Mouse (Mus musculus) heart, postnatal 0 days (tissue): ENCODE data around the gene Zfp512b. TPM values are rescaled to one million over a fixed set of nuclear protein-coding genes. Genes with fewer than 3 reads are reported as not detected.
A peak's percentile ranks its signal among the peaks of the same experiment; 100 is the strongest.

Experiments used
- ATAC-seq: fragments of 200-750 bp; cut with Nextera tagmentation; 2 replicates; pipeline ENCODE4 v1.8.0; 2017; ENCODE audit warnings: low read depth, moderate number of reproducible peaks, moderate library complexity; ENCODE audit not compliant: insufficient read depth
- DNase-seq: peaks from one replicate; pipeline ENCODE4 v3.0.0-alpha.2; 2016; ENCODE audit warnings: low spot score
- H3K27ac ChIP-seq: fragments of 300-500 bp; sonication (generic); 2 replicates; pipeline ENCODE4 v1.5.1; 2014; ENCODE audit warnings: low read depth, mild to moderate bottlenecking
- H3K27me3 ChIP-seq: fragments of 300-500 bp; sonication (generic); 2 replicates; pipeline ENCODE4 v1.6.1; 2014; ENCODE audit warnings: low read length, mixed read lengths; ENCODE audit not compliant: control insufficient read depth, insufficient read depth
- H3K36me3 ChIP-seq: fragments of 300-500 bp; sonication (generic); replicated peaks from 2 replicates; pipeline ENCODE4 v1.6.1; 2014; ENCODE audit warnings: low read length, mixed read lengths; ENCODE audit not compliant: control insufficient read depth, insufficient read depth
- H3K4me1 ChIP-seq: fragments of 300-500 bp; sonication (generic); 2 replicates; pipeline ENCODE4 v1.6.1; 2014; ENCODE audit warnings: antibody characterized with exemption; ENCODE audit not compliant: control insufficient read depth, insufficient read depth
- H3K4me2 ChIP-seq: fragments of 300-500 bp; sonication (generic); 2 replicates; pipeline ENCODE4 v1.6.1; 2014; ENCODE audit warnings: low read depth, mild to moderate bottlenecking, low read length, moderate library complexity
- H3K4me3 ChIP-seq: fragments of 300-500 bp; sonication (generic); 2 replicates; pipeline ENCODE4 v1.5.1; 2014; ENCODE audit warnings: low read depth, low read length
- H3K9ac ChIP-seq: fragments of 300-500 bp; sonication (generic); replicated peaks from 2 replicates; pipeline ENCODE4 v1.6.1; 2014; ENCODE audit warnings: low read depth, low read length, mixed read lengths
- H3K9me3 ChIP-seq: fragments of 300-500 bp; sonication (generic); replicated peaks from 2 replicates; pipeline ENCODE4 v1.6.1; 2016; ENCODE audit warnings: low read length; ENCODE audit not compliant: control insufficient read depth
- CTCF ChIP-seq: IDR thresholded peaks from 2 replicates; pipeline ENCODE4 v1.5.1; 2016; ENCODE audit warnings: antibody characterized with exemption, control low read depth, low read depth
- EP300 ChIP-seq: IDR thresholded peaks from 2 replicates; pipeline ENCODE4 v1.6.1; 2016; ENCODE audit warnings: antibody characterized with exemption, low read depth
- WGBS: fragments of 180-500 bp; shearing (Covaris S2); extraction: QIAGEN DNeasy Blood & Tissue Kit; methylation state at CpG from one replicate; pipeline ENCODE4 v1.1.7; 2014; 5-methylcytosine and 5-hydroxymethylcytosine counted together
- microRNA-seq: library from miRNA; unstranded; fragments of <30 nt; microRNA quantifications from one replicate; pipeline ENCODE4, GENCODE M21; 2016
- polyA plus RNA-seq: library from polyadenylated mRNA; unstranded; fragments of >200 nt; fragmentation: Nextera tagmentation; extraction: Ambion mirVana; gene quantifications from 2 replicates; pipeline ENCODE4 v1.2.1, GENCODE M21; 2015
- total RNA-seq: library from RNA; depleted of rRNA; stranded (reverse); fragments of >200 nt; gene quantifications from 2 replicates; pipeline ENCODE4 v1.2.3, GENCODE M21; 2014; ENCODE audit warnings: low replicate concordance; rRNA removed

Gene Zfp512b
- total and polyA plus RNA-seq, 2 experiments from 2014 or later, result 16.2 to 17.6 TPM

GRCm38 (mm10) chr2:181537444-181538047 is 55.1 kb downstream of the Zfp512b start:
- WGBS, result 48% methylated on average over 2 of the region's 2 CpGs
- no peaks in the 10 kb centered on the region for H3K9me3 ChIP-seq
- no peaks in the 10 kb centered on the region for H3K27me3 ChIP-seq
- H3K4me2 ChIP-seq, result peak overlapping the region; percentile 10; the same call in 1 of the 2 replicates
- ATAC-seq (peak; percentile 83), DNase-seq (peak; percentile 35)
- H3K9ac ChIP-seq, result no peak overlapping the region
- 0 out of 2 replicates have a peak, but pooled peaks have one; percentile 7 for TF ChIP-seq CTCF
- no peak for TF ChIP-seq EP300
- H3K4me1 ChIP-seq, result peaks cover 8% of the 10 kb centered on the region; the same call in 1 of the 2 replicates
- peak overlapping the region; percentile 63 for H3K27ac ChIP-seq
- H3K4me3 ChIP-seq, result no peak overlapping the region
- 0 out of 2 replicates have a peak, but pooled peaks cover under 1% of the 10 kb centered on the region for H3K36me3 ChIP-seq

GRCm38 (mm10) chr2:181536410-181536809 is 56.2 kb downstream of the Zfp512b start:
- Histone ChIP-seq H3K36me3 (0 out of 2 replicates have a peak, but pooled peaks cover 4% of the 10 kb centered on the region), H3K27me3 (no peaks in the 10 kb centered on the region), H3K4me3 (no peak overlapping the region), H3K4me2 (no peak overlapping the region), H3K27ac (0 out of 2 replicates have a peak overlapping the region, but pooled peaks have one; percentile 15), H3K4me1 (peaks cover 8% of the 10 kb centered on the region; the same call in 1 of the 2 replicates), H3K9ac (no peak overlapping the region), H3K9me3 (no peaks in the 10 kb centered on the region)
- no peak for DNase-seq
- 76% methylated on average over 2 of the region's 2 CpGs for WGBS
- TF ChIP-seq CTCF, result no peak
- no peak for TF ChIP-seq EP300
- ATAC-seq, result no peak

- Histone ChIP-seq H3K27ac (no peak overlapping the region), H3K9me3 (0 out of 2 replicates have a peak, but pooled peaks cover 5% of the 10 kb centered on the region), H3K4me3 (no peak overlapping the region), H3K4me1 (peaks cover 2% of the 10 kb centered on the region; the same call in 1 of the 2 replicates), H3K27me3 (no peaks in the 10 kb centered on the region), H3K4me2 (no peak overlapping the region), H3K9ac (no peak overlapping the region), H3K36me3 (peaks cover 4% of the 10 kb centered on the region)
- TF ChIP-seq CTCF (no peak), EP300 (no peak)
- DNase-seq (no peak), ATAC-seq (no peak)
- 94% methylated on average over 3 of the region's 3 CpGs for WGBS
These were observed 60.0 kb downstream of the Zfp512b start for GRCm38 (mm10) chr2:181532589-181532988.

Small RNA genes within 50 kb of the gene (microRNA-seq; reads per million reads assigned to microRNA genes)
- not detected for gene Mir7006

Other genes starting within 250 kb of the Zfp512b start
- 26.0 and 38.4 TPM in 2 replicates for gene Zgpat, start 227.9 kb downstream of the Zfp512b start, total RNA-seq
- 18.7 and 19.2 TPM in 2 replicates for gene Zgpat, start 227.9 kb downstream of the Zfp512b start, polyA plus RNA-seq
- gene Arfrp1, start 227.4 kb downstream of the Zfp512b start, total RNA-seq, result 11.4 and 17.9 TPM in 2 replicates
- 54.8 and 59.4 TPM in 2 replicates for gene Arfrp1, start 227.4 kb downstream of the Zfp512b start, polyA plus RNA-seq
- 11.1 and 21.1 TPM in 2 replicates for gene Lime1, start 212.7 kb downstream of the Zfp512b start, total RNA-seq
- 5.9 and 7.6 TPM in 2 replicates for gene Lime1, start 212.7 kb downstream of the Zfp512b start, polyA plus RNA-seq
- gene Zbtb46, start 133.4 kb downstream of the Zfp512b start, total RNA-seq, result 13.3 and 18.4 TPM in 2 replicates
- 6.7 and 7.5 TPM in 2 replicates for gene Zbtb46, start 133.4 kb downstream of the Zfp512b start, polyA plus RNA-seq
- gene Abhd16b, start 99.6 kb downstream of the Zfp512b start, total RNA-seq, result not detected in 2 replicates
- gene Abhd16b, start 99.6 kb downstream of the Zfp512b start, polyA plus RNA-seq, result 0.16 TPM in 1 of 2 replicates, not detected in the other
- 58.2 and 82.3 TPM in 2 replicates for gene Tpd52l2, start 95.7 kb downstream of the Zfp512b start, total RNA-seq
- 101 and 103 TPM in 2 replicates for gene Tpd52l2, start 95.7 kb downstream of the Zfp512b start, polyA plus RNA-seq
- gene Dnajc5, start 72.3 kb downstream of the Zfp512b start, total RNA-seq, result 146 and 190 TPM in 2 replicates
- gene Dnajc5, start 72.3 kb downstream of the Zfp512b start, polyA plus RNA-seq, result 60.0 and 72.6 TPM in 2 replicates
- 80.0 and 156 TPM in 2 replicates for gene Uckl1, start 7.9 kb downstream of the Zfp512b start, total RNA-seq
- gene Uckl1, start 7.9 kb downstream of the Zfp512b start, polyA plus RNA-seq, result 59.3 and 61.5 TPM in 2 replicates
- gene Prpf6, start 935 bp downstream of the Zfp512b start, total RNA-seq, result 18.5 and 23.4 TPM in 2 replicates
- 30.7 and 31.8 TPM in 2 replicates for gene Prpf6, start 935 bp downstream of the Zfp512b start, polyA plus RNA-seq
- gene Samd10, start 6.4 kb upstream of the Zfp512b start, total RNA-seq, result 3.6 and 8.0 TPM in 2 replicates
- 6.9 and 7.7 TPM in 2 replicates for gene Samd10, start 6.4 kb upstream of the Zfp512b start, polyA plus RNA-seq
- gene Gm29797, start 64.2 kb upstream of the Zfp512b start, total RNA-seq, result not detected in 2 replicates
- gene Gm29797, start 64.2 kb upstream of the Zfp512b start, polyA plus RNA-seq, result not detected in 2 replicates
- 31.8 and 69.4 TPM in 2 replicates for gene Sox18, start 78.8 kb upstream of the Zfp512b start, total RNA-seq
- gene Sox18, start 78.8 kb upstream of the Zfp512b start, polyA plus RNA-seq, result 53.1 and 54.5 TPM in 2 replicates
- 19.6 and 21.9 TPM in 2 replicates for gene Tcea2, start 87.5 kb upstream of the Zfp512b start, total RNA-seq
- gene Tcea2, start 87.5 kb upstream of the Zfp512b start, polyA plus RNA-seq, result 15.2 and 16.2 TPM in 2 replicates
- gene Rgs19, start 101.2 kb upstream of the Zfp512b start, total RNA-seq, result 12.4 and 72.1 TPM in 2 replicates
- gene Rgs19, start 101.2 kb upstream of the Zfp512b start, polyA plus RNA-seq, result 13.2 and 16.4 TPM in 2 replicates
- not detected in 2 replicates for gene Lkaaear1, start 105.6 kb upstream of the Zfp512b start, total RNA-seq
- not detected in 2 replicates for gene Lkaaear1, start 105.6 kb upstream of the Zfp512b start, polyA plus RNA-seq
- gene Oprl1, start 122.2 kb upstream of the Zfp512b start, total RNA-seq, result 0.77 and 8.1 TPM in 2 replicates
- gene Oprl1, start 122.2 kb upstream of the Zfp512b start, polyA plus RNA-seq, result 0.19 and 0.36 TPM in 2 replicates
- not detected in 2 replicates for gene Myt1, start 170.5 kb upstream of the Zfp512b start, total RNA-seq
- gene Myt1, start 170.5 kb upstream of the Zfp512b start, polyA plus RNA-seq, result not detected in 2 replicates
- gene Pcmtd2, start 245.1 kb upstream of the Zfp512b start, total RNA-seq, result 18.3 and 40.2 TPM in 2 replicates
- 28.9 and 34.7 TPM in 2 replicates for gene Pcmtd2, start 245.1 kb upstream of the Zfp512b start, polyA plus RNA-seq